Mouse (Mus musculus): ENCODE data around the gene Gm4450. TPM values are rescaled to one million over a fixed set of nuclear protein-coding genes. Genes with fewer than 3 reads are reported as not detected.
"Not testable (repeated sequence)": the region's sequence is repeated elsewhere in the genome, so short reads cannot be mapped to it uniquely, and the experiment has no call there.

Gene Gm4450
- polyA plus RNA-seq, 1 experiment from 2014 or later: not detected

GRCm38 (mm10) chr3:98443149-98443779 lies 13.7 kb downstream of the Gm4450 start:
- ATAC-seq: peak; percentile 55; the same call in 1 of the 2 replicates
- H3K4me3 ChIP-seq (replicated peaks; ENCODE audit: low read length); H3K27ac ChIP-seq (ENCODE audit: low read length); H3K9ac ChIP-seq (replicated peaks; ENCODE audit: low read depth, low read length); H3K36me3 ChIP-seq (ENCODE audit: control insufficient read depth, insufficient read depth); H3K9me3 ChIP-seq (ENCODE audit: control insufficient read depth, low read length); H3K4me1 ChIP-seq (replicated peaks; ENCODE audit: control insufficient read depth, insufficient read depth, low read length); H3K27me3 ChIP-seq (replicated peaks; ENCODE audit: control insufficient read depth, insufficient read depth, low read length); H3K4me2 ChIP-seq (ENCODE audit: low read length): not testable (repeated sequence)
- WGBS: 13% methylated on average over 3 of the region's 3 CpGs

- not testable (repeated sequence) for H3K4me1 ChIP-seq (replicated peaks; ENCODE audit: control insufficient read depth, insufficient read depth, low read length); H3K9ac ChIP-seq (replicated peaks; ENCODE audit: low read depth, low read length); H3K4me2 ChIP-seq (ENCODE audit: low read length); ATAC-seq; H3K36me3 ChIP-seq (ENCODE audit: control insufficient read depth, insufficient read depth); H3K9me3 ChIP-seq (ENCODE audit: control insufficient read depth, low read length); H3K4me3 ChIP-seq (replicated peaks; ENCODE audit: low read length); H3K27me3 ChIP-seq (replicated peaks; ENCODE audit: control insufficient read depth, insufficient read depth, low read length); H3K27ac ChIP-seq (ENCODE audit: low read length)
- WGBS: 34% methylated on average over 3 of the region's 3 CpGs
Observed at GRCm38 (mm10) chr3:98442245-98442644, 14.7 kb downstream of the Gm4450 start.

- 76% methylated on average over 1 of the region's 1 CpGs for WGBS
Observed at GRCm38 (mm10) chr3:98435030-98435429, 21.9 kb downstream of the Gm4450 start.

GRCm38 (mm10) chr3:98434088-98434816 lies 22.7 kb downstream of the Gm4450 start:
- no peaks in the 10 kb centered on the region for H3K4me1 ChIP-seq (replicated peaks; ENCODE audit: control insufficient read depth, insufficient read depth, low read length)
- no peak overlapping the region for H3K4me2 ChIP-seq (ENCODE audit: low read length)
- H3K9ac ChIP-seq (replicated peaks; ENCODE audit: low read depth, low read length): no peak overlapping the region
- H3K36me3 ChIP-seq (ENCODE audit: control insufficient read depth, insufficient read depth): no peaks in the 10 kb centered on the region
- ATAC-seq: no peak
- H3K27me3 ChIP-seq (replicated peaks; ENCODE audit: control insufficient read depth, insufficient read depth, low read length): no peaks in the 10 kb centered on the region
- no peak overlapping the region for H3K4me3 ChIP-seq (replicated peaks; ENCODE audit: low read length)
- H3K9me3 ChIP-seq (ENCODE audit: control insufficient read depth, low read length): no peaks in the 10 kb centered on the region
- no peak overlapping the region for H3K27ac ChIP-seq (ENCODE audit: low read length)
- WGBS: no CpG with 5 or more reads among the region's 1 CpGs

More at GRCm38 (mm10) chr3:98435030-98435429, 21.9 kb downstream of the Gm4450 start:
- no peak overlapping the region for H3K27ac ChIP-seq (ENCODE audit: low read length)
- no peaks in the 10 kb centered on the region for H3K9me3 ChIP-seq (ENCODE audit: control insufficient read depth, low read length)
- no peaks in the 10 kb centered on the region for H3K27me3 ChIP-seq (replicated peaks; ENCODE audit: control insufficient read depth, insufficient read depth, low read length)
- ATAC-seq: no peak
- no peak overlapping the region for H3K4me3 ChIP-seq (replicated peaks; ENCODE audit: low read length)
- H3K36me3 ChIP-seq (ENCODE audit: control insufficient read depth, insufficient read depth): no peaks in the 10 kb centered on the region
- H3K4me1 ChIP-seq (replicated peaks; ENCODE audit: control insufficient read depth, insufficient read depth, low read length): no peaks in the 10 kb centered on the region
- no peak overlapping the region for H3K9ac ChIP-seq (replicated peaks; ENCODE audit: low read depth, low read length)
- H3K4me2 ChIP-seq (ENCODE audit: low read length): no peak overlapping the region

- WGBS: 37% methylated on average over 8 of the region's 8 CpGs
- Histone ChIP-seq H3K4me3 (replicated peaks; ENCODE audit: low read length) (no peak overlapping the region), H3K4me1 (replicated peaks; ENCODE audit: control insufficient read depth, insufficient read depth, low read length) (peaks cover 18% of the 10 kb centered on the region), H3K9ac (replicated peaks; ENCODE audit: low read depth, low read length) (no peak overlapping the region), H3K36me3 (ENCODE audit: control insufficient read depth, insufficient read depth) (no peaks in the 10 kb centered on the region), H3K27me3 (replicated peaks; ENCODE audit: control insufficient read depth, insufficient read depth, low read length) (peaks cover 12% of the 10 kb centered on the region), H3K4me2 (ENCODE audit: low read length) (no peak overlapping the region), H3K9me3 (ENCODE audit: control insufficient read depth, low read length) (no peaks in the 10 kb centered on the region), H3K27ac (ENCODE audit: low read length) (no peak overlapping the region)
- ATAC-seq: no peak
Observed at GRCm38 (mm10) chr3:98428928-98429525, 27.9 kb downstream of the Gm4450 start.

- Histone ChIP-seq H3K27ac (ENCODE audit: low read length) (no peak overlapping the region), H3K27me3 (replicated peaks; ENCODE audit: control insufficient read depth, insufficient read depth, low read length) (peaks cover 12% of the 10 kb centered on the region), H3K9me3 (ENCODE audit: control insufficient read depth, low read length) (no peaks in the 10 kb centered on the region), H3K36me3 (ENCODE audit: control insufficient read depth, insufficient read depth) (no peaks in the 10 kb centered on the region), H3K4me1 (replicated peaks; ENCODE audit: control insufficient read depth, insufficient read depth, low read length) (peaks cover 18% of the 10 kb centered on the region), H3K9ac (replicated peaks; ENCODE audit: low read depth, low read length) (peak overlapping the region; percentile 66), H3K4me2 (ENCODE audit: low read length) (peak overlapping the region; percentile 79), H3K4me3 (replicated peaks; ENCODE audit: low read length) (peak overlapping the region; percentile 67)
- peak; percentile 29 for ATAC-seq
- 2% methylated on average over 17 of the region's 17 CpGs for WGBS
Observed at GRCm38 (mm10) chr3:98428449-98428775, 28.5 kb downstream of the Gm4450 start.

- Histone ChIP-seq H3K36me3 (ENCODE audit: control insufficient read depth, insufficient read depth) (no peaks in the 10 kb centered on the region), H3K4me2 (ENCODE audit: low read length) (peak overlapping the region; percentile 79), H3K9ac (replicated peaks; ENCODE audit: low read depth, low read length) (peak overlapping the region; percentile 66), H3K9me3 (ENCODE audit: control insufficient read depth, low read length) (no peaks in the 10 kb centered on the region), H3K4me1 (replicated peaks; ENCODE audit: control insufficient read depth, insufficient read depth, low read length) (peaks cover 18% of the 10 kb centered on the region), H3K27me3 (replicated peaks; ENCODE audit: control insufficient read depth, insufficient read depth, low read length) (peaks cover 12% of the 10 kb centered on the region), H3K4me3 (replicated peaks; ENCODE audit: low read length) (peak overlapping the region; percentile 67), H3K27ac (ENCODE audit: low read length) (no peak overlapping the region)
- ATAC-seq: peak; percentile 93
- WGBS: under 1% methylated on average over 110 of the region's 110 CpGs
Observed at GRCm38 (mm10) chr3:98427600-98428448, 29.1 kb downstream of the Gm4450 start.

GRCm38 (mm10) chr3:98427260-98427599 lies 29.7 kb downstream of the Gm4450 start:
- peak overlapping the region; percentile 79 for H3K4me2 ChIP-seq (ENCODE audit: low read length)
- H3K27me3 ChIP-seq (replicated peaks; ENCODE audit: control insufficient read depth, insufficient read depth, low read length): peaks cover 12% of the 10 kb centered on the region
- no peaks in the 10 kb centered on the region for H3K9me3 ChIP-seq (ENCODE audit: control insufficient read depth, low read length)
- peak overlapping the region; percentile 67 for H3K4me3 ChIP-seq (replicated peaks; ENCODE audit: low read length)
- ATAC-seq: no peak
- H3K27ac ChIP-seq (ENCODE audit: low read length): no peak overlapping the region
- WGBS: under 1% methylated on average over 23 of the region's 23 CpGs
- H3K9ac ChIP-seq (replicated peaks; ENCODE audit: low read depth, low read length): peak overlapping the region; percentile 66
- no peaks in the 10 kb centered on the region for H3K36me3 ChIP-seq (ENCODE audit: control insufficient read depth, insufficient read depth)
- H3K4me1 ChIP-seq (replicated peaks; ENCODE audit: control insufficient read depth, insufficient read depth, low read length): peaks cover 18% of the 10 kb centered on the region

GRCm38 (mm10) chr3:98426749-98427148 lies 30.2 kb downstream of the Gm4450 start:
- Histone ChIP-seq H3K4me2 (ENCODE audit: low read length) (peak overlapping the region; percentile 79), H3K27ac (ENCODE audit: low read length) (no peak overlapping the region), H3K9me3 (ENCODE audit: control insufficient read depth, low read length) (no peaks in the 10 kb centered on the region), H3K4me1 (replicated peaks; ENCODE audit: control insufficient read depth, insufficient read depth, low read length) (peaks cover 18% of the 10 kb centered on the region), H3K4me3 (replicated peaks; ENCODE audit: low read length) (peak overlapping the region; percentile 67; the same call in 1 of the 2 replicates), H3K27me3 (replicated peaks; ENCODE audit: control insufficient read depth, insufficient read depth, low read length) (peaks cover 12% of the 10 kb centered on the region), H3K9ac (replicated peaks; ENCODE audit: low read depth, low read length) (no peak overlapping the region), H3K36me3 (ENCODE audit: control insufficient read depth, insufficient read depth) (no peaks in the 10 kb centered on the region)
- no peak for ATAC-seq
- WGBS: 36% methylated on average over 5 of the region's 5 CpGs

Measured in forebrain, embryonic 16.5 days (tissue).